Mouse (Mus musculus): Measurements from ENCODE around the gene Apc2. TPM values are rescaled to one million over a fixed set of nuclear protein-coding genes. Genes with fewer than 3 reads are reported as not detected.
"Not testable (repeated sequence)": the region's sequence is repeated elsewhere in the genome, so short reads cannot be mapped to it uniquely, and the experiment has no call there.

Apc2 gene
- total RNA-seq (2017): 0.05 and 0.10 TPM in 2 replicates

GRCm38 (mm10) chr10:80295618-80296425 lies at the start of gene Apc2:
Apc2 (plus strand) TSS chr10:80295977.
- ATAC-seq (replicated peaks; ENCODE audit: low read depth, poor library complexity, severe bottlenecking): peak; percentile 60

- ATAC-seq (replicated peaks; ENCODE audit: low read depth, poor library complexity, severe bottlenecking): no peak
Observed at GRCm38 (mm10) chr10:80247849-80248248, 47.9 kb upstream of the Apc2 start.

GRCm38 (mm10) chr10:80248437-80248836 lies 47.3 kb upstream of the Apc2 start:
- ATAC-seq (replicated peaks; ENCODE audit: low read depth, poor library complexity, severe bottlenecking): not testable (repeated sequence)

GRCm38 (mm10) chr10:80248971-80249640 lies 46.7 kb upstream of the Apc2 start, which contains the start of gene Ndufs7:
Ndufs7 (plus strand) TSS chr10:80249121.
- peak; percentile 77 for ATAC-seq (replicated peaks; ENCODE audit: low read depth, poor library complexity, severe bottlenecking)

GRCm38 (mm10) chr10:80250059-80250458 lies 45.7 kb upstream of the Apc2 start:
- no peak for ATAC-seq (replicated peaks; ENCODE audit: low read depth, poor library complexity, severe bottlenecking)

- ATAC-seq (replicated peaks; ENCODE audit: low read depth, poor library complexity, severe bottlenecking): no peak
Observed at GRCm38 (mm10) chr10:80250573-80250972, 45.2 kb upstream of the Apc2 start.

GRCm38 (mm10) chr10:80252011-80252410 lies 43.8 kb upstream of the Apc2 start:
- no peak for ATAC-seq (replicated peaks; ENCODE audit: low read depth, poor library complexity, severe bottlenecking)

- ATAC-seq (replicated peaks; ENCODE audit: low read depth, poor library complexity, severe bottlenecking): no peak
Observed at GRCm38 (mm10) chr10:80252493-80253274, 43.1 kb upstream of the Apc2 start.

GRCm38 (mm10) chr10:80253551-80253950 lies 42.2 kb upstream of the Apc2 start:
- no peak for ATAC-seq (replicated peaks; ENCODE audit: low read depth, poor library complexity, severe bottlenecking)

- no peak for ATAC-seq (replicated peaks; ENCODE audit: low read depth, poor library complexity, severe bottlenecking)
Observed at GRCm38 (mm10) chr10:80254331-80255297, 41.2 kb upstream of the Apc2 start.

- no peak for ATAC-seq (replicated peaks; ENCODE audit: low read depth, poor library complexity, severe bottlenecking)
Observed at GRCm38 (mm10) chr10:80255881-80256535, 39.8 kb upstream of the Apc2 start.

GRCm38 (mm10) chr10:80257936-80258335 lies 37.8 kb upstream of the Apc2 start:
- no peak for ATAC-seq (replicated peaks; ENCODE audit: low read depth, poor library complexity, severe bottlenecking)

- no peak for ATAC-seq (replicated peaks; ENCODE audit: low read depth, poor library complexity, severe bottlenecking)
Observed at GRCm38 (mm10) chr10:80258752-80259462, 36.9 kb upstream of the Apc2 start.

- no peak for ATAC-seq (replicated peaks; ENCODE audit: low read depth, poor library complexity, severe bottlenecking)
Observed at GRCm38 (mm10) chr10:80259463-80259805, 36.3 kb upstream of the Apc2 start.

GRCm38 (mm10) chr10:80259861-80260641 lies 35.7 kb upstream of the Apc2 start:
- ATAC-seq (replicated peaks; ENCODE audit: low read depth, poor library complexity, severe bottlenecking): no peak

GRCm38 (mm10) chr10:80260642-80261584 lies 34.9 kb upstream of the Apc2 start, which contains the start of the genes Gamt and Dazap1:
Gamt (minus strand) TSS chr10:80261012.
Dazap1 (plus strand) TSS chr10:80261486.
- peak; percentile 53 for ATAC-seq (replicated peaks; ENCODE audit: low read depth, poor library complexity, severe bottlenecking)
